Mouse (Mus musculus): Measurements from ENCODE around the gene Krt90.
A peak's percentile ranks its signal among the peaks of the same experiment; 100 is the strongest.
"Not testable (repeated sequence)": the region's sequence is repeated elsewhere in the genome, so short reads cannot be mapped to it uniquely, and the experiment has no call there.

Krt90 gene

GRCm38 (mm10) chr15:101538580-101538900, 24.2 kb downstream of the Krt90 start:
- Histone ChIP-seq H3K36me3 (ENCODE audit: control insufficient read depth, insufficient read depth, low read length, poor library complexity, severe bottlenecking) (no peaks in the 10 kb centered on the region), H3K27me3 (ENCODE audit: control insufficient read depth, insufficient read depth, low read length, poor library complexity, severe bottlenecking) (no peaks in the 10 kb centered on the region)
- no peak for DNase-seq (ENCODE audit: low read depth, low spot score)

- Histone ChIP-seq H3K27me3 (ENCODE audit: control insufficient read depth, insufficient read depth, low read length, poor library complexity, severe bottlenecking) (no peaks in the 10 kb centered on the region), H3K36me3 (ENCODE audit: control insufficient read depth, insufficient read depth, low read length, poor library complexity, severe bottlenecking) (no peaks in the 10 kb centered on the region)
- no peak for DNase-seq (ENCODE audit: low read depth, low spot score)
Observed at GRCm38 (mm10) chr15:101537864-101538579, 24.7 kb downstream of the Krt90 start.

GRCm38 (mm10) chr15:101536054-101536850, 26.5 kb downstream of the Krt90 start:
- no peaks in the 10 kb centered on the region for H3K36me3 ChIP-seq (ENCODE audit: control insufficient read depth, insufficient read depth, low read length, poor library complexity, severe bottlenecking)
- DNase-seq (ENCODE audit: low read depth, low spot score): no peak
- no peaks in the 10 kb centered on the region for H3K27me3 ChIP-seq (ENCODE audit: control insufficient read depth, insufficient read depth, low read length, poor library complexity, severe bottlenecking)

- Histone ChIP-seq H3K36me3 (ENCODE audit: control insufficient read depth, insufficient read depth, low read length, poor library complexity, severe bottlenecking) (no peaks in the 10 kb centered on the region), H3K27me3 (ENCODE audit: control insufficient read depth, insufficient read depth, low read length, poor library complexity, severe bottlenecking) (no peaks in the 10 kb centered on the region)
- no peak for DNase-seq (ENCODE audit: low read depth, low spot score)
Observed at GRCm38 (mm10) chr15:101532720-101533119, 30.0 kb downstream of the Krt90 start, which contains the start of gene Krt84. Gene Krt84 (minus strand): TSS chr15:101532820.

- DNase-seq (ENCODE audit: low read depth, low spot score): no peak
- H3K27me3 ChIP-seq (ENCODE audit: control insufficient read depth, insufficient read depth, low read length, poor library complexity, severe bottlenecking): no peaks in the 10 kb centered on the region
- no peaks in the 10 kb centered on the region for H3K36me3 ChIP-seq (ENCODE audit: control insufficient read depth, insufficient read depth, low read length, poor library complexity, severe bottlenecking)
Observed at GRCm38 (mm10) chr15:101522556-101523232, 40.1 kb downstream of the Krt90 start.

- Histone ChIP-seq H3K27me3 (ENCODE audit: control insufficient read depth, insufficient read depth, low read length, poor library complexity, severe bottlenecking) (no peaks in the 10 kb centered on the region), H3K36me3 (ENCODE audit: control insufficient read depth, insufficient read depth, low read length, poor library complexity, severe bottlenecking) (no peaks in the 10 kb centered on the region)
- DNase-seq (ENCODE audit: low read depth, low spot score): peak; percentile 43
Observed at GRCm38 (mm10) chr15:101519792-101520191, 43.0 kb downstream of the Krt90 start.

- H3K27me3 ChIP-seq (ENCODE audit: control insufficient read depth, insufficient read depth, low read length, poor library complexity, severe bottlenecking); DNase-seq (ENCODE audit: low read depth, low spot score); H3K36me3 ChIP-seq (ENCODE audit: control insufficient read depth, insufficient read depth, low read length, poor library complexity, severe bottlenecking): not testable (repeated sequence)
Observed at GRCm38 (mm10) chr15:101517161-101517560, 45.6 kb downstream of the Krt90 start, which contains the start of gene Gm49425. Gene Gm49425 (minus strand): TSS chr15:101517261.

- Histone ChIP-seq H3K27me3 (ENCODE audit: control insufficient read depth, insufficient read depth, low read length, poor library complexity, severe bottlenecking) (no peaks in the 10 kb centered on the region), H3K36me3 (ENCODE audit: control insufficient read depth, insufficient read depth, low read length, poor library complexity, severe bottlenecking) (no peaks in the 10 kb centered on the region)
- DNase-seq (ENCODE audit: low read depth, low spot score): no peak
Observed at GRCm38 (mm10) chr15:101508247-101508646, 54.5 kb downstream of the Krt90 start.

- Histone ChIP-seq H3K36me3 (ENCODE audit: control insufficient read depth, insufficient read depth, low read length, poor library complexity, severe bottlenecking) (no peaks in the 10 kb centered on the region), H3K27me3 (ENCODE audit: control insufficient read depth, insufficient read depth, low read length, poor library complexity, severe bottlenecking) (no peaks in the 10 kb centered on the region)
- no peak for DNase-seq (ENCODE audit: low read depth, low spot score)
Observed at GRCm38 (mm10) chr15:101506896-101507758, 55.6 kb downstream of the Krt90 start.
